Mouse (Mus musculus) G1E (cell line): ENCODE measurements at regions not wholly inside any gene's neighbourhood (a gene's known extent, or its start where the extent isn't known, plus 50 kb on each side); places are given as distances from the start of the nearest gene placed in this dataset.

ENCODE experiments used
- CTCF ChIP-seq: IDR thresholded peaks from 2 replicates; pipeline ENCODE4 v1.5.1; 2012; ENCODE audit warnings: low read depth, low read length, inconsistent platforms, mixed read lengths
- GATA1 ChIP-seq: IDR thresholded peaks from 2 replicates; pipeline ENCODE4 v1.6.1; 2012; ENCODE audit warnings: borderline replicate concordance, low read length, inconsistent platforms, mixed read lengths
- GATA2 ChIP-seq: IDR thresholded peaks from 2 replicates; pipeline ENCODE4 v1.6.1; 2012; ENCODE audit warnings: low read depth, low read length, inconsistent platforms, borderline replicate concordance
- POLR2AphosphoS5 ChIP-seq: IDR thresholded peaks from 2 replicates; pipeline ENCODE4 v1.6.1; 2012; ENCODE audit warnings: low read depth, low read length, inconsistent platforms; ENCODE audit not compliant: insufficient replicate concordance
- TAL1 ChIP-seq: conservative IDR thresholded peaks from 2 replicates; pipeline ENCODE4 v1.6.1; 2012; ENCODE audit warnings: low read depth, low read length, inconsistent platforms, mixed read lengths

DNA sequence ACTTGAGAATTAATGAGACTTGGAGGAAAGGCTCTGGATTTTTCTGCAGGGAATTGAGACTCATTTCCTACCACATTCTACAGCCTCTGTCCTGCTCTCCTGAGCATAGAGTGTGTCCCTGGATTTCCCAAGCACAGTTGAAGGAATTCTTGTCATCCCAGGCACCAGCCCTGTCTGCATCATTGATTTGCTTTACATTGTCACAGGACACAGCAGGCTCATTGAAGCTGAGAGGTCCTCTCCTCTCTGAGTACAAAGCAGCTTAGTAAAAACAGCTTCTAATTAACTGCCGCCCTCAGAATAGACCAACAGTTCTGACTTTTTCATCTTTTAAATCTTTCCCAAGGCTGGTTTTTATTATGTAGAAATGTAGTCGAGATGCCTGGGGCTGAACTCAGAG lies 429.7 kb downstream of the Fgf9 start:
- TF ChIP-seq CTCF (no peak), POLR2AphosphoS5 (no peak), GATA1 (no peak), TAL1 (no peak), GATA2 (no peak)
